Mouse (Mus musculus) thymus, adult 2 months (tissue): Measurements from ENCODE around the gene Cela2a. TPM values are rescaled to one million over a fixed set of nuclear protein-coding genes. Genes with fewer than 3 reads are reported as not detected.
A peak's percentile ranks its signal among the peaks of the same experiment; 100 is the strongest.

ENCODE experiments used
- DNase-seq: peaks from one replicate; pipeline ENCODE4 v3.0.0; 2021
- H3K27ac ChIP-seq: fragments of 200-500 bp; 2 replicates; pipeline ENCODE4 v1.5.1; 2012; ENCODE audit warnings: low read length, control low read depth; ENCODE audit not compliant: control insufficient read depth, insufficient read depth
- H3K27me3 ChIP-seq: fragments of 200-500 bp; 2 replicates; pipeline ENCODE4 v1.6.1; 2012; ENCODE audit warnings: mild to moderate bottlenecking, low read length, moderate library complexity, mixed read lengths; ENCODE audit not compliant: control insufficient read depth, insufficient read depth
- H3K36me3 ChIP-seq: fragments of 200-500 bp; 2 replicates; pipeline ENCODE4 v1.6.1; 2012; ENCODE audit warnings: mild to moderate bottlenecking, low read length, moderate library complexity; ENCODE audit not compliant: control insufficient read depth, insufficient read depth
- H3K4me1 ChIP-seq: fragments of 200-500 bp; replicated peaks from 2 replicates; pipeline ENCODE4 v1.6.1; 2012; ENCODE audit warnings: low read length; ENCODE audit not compliant: control insufficient read depth, insufficient read depth
- H3K4me3 ChIP-seq: fragments of 200-500 bp; 2 replicates; pipeline ENCODE4 v1.5.1; 2012; ENCODE audit warnings: mild to moderate bottlenecking, low read length, control low read depth, moderate library complexity; ENCODE audit not compliant: control insufficient read depth, insufficient read depth
- CTCF ChIP-seq: fragments of 200-500 bp; IDR thresholded peaks from 2 replicates; pipeline ENCODE4 v1.5.1; 2012; ENCODE audit warnings: mild to moderate bottlenecking, control low read depth, low read length, moderate library complexity, borderline replicate concordance; ENCODE audit not compliant: control insufficient read depth, poor library complexity, insufficient read depth; ENCODE audit errors: extremely low read depth
- POLR2A ChIP-seq: fragments of 200-500 bp; IDR thresholded peaks from 2 replicates; pipeline ENCODE4 v1.6.1; 2012; ENCODE audit warnings: mild to moderate bottlenecking, low read length, control low read depth, moderate library complexity; ENCODE audit not compliant: control insufficient read depth, poor library complexity, insufficient read depth; ENCODE audit errors: extremely low read depth
- WGBS: fragments of 180-500 bp; shearing (Covaris S2); methylation state at CpG from one replicate; pipeline ENCODE4 v1.1.7; 2018; 5-methylcytosine and 5-hydroxymethylcytosine counted together
- polyA plus RNA-seq: library from polyadenylated mRNA; depleted of rRNA; stranded (reverse); fragments of >200 nt; gene quantifications from 2 replicates; pipeline ENCODE4 v1.2.3, GENCODE M21; 2012

Cela2a gene
- polyA plus RNA-seq, 1 experiment: 2.1 TPM

- under 1% methylated on average over 42 of the region's 42 CpGs for WGBS
- Histone ChIP-seq H3K27ac (0 out of 2 replicates have a peak within 1 kb of the TSS, but pooled peaks have one; percentile 6), H3K36me3 (no peaks in the 10 kb centered on the region), H3K4me1 (peaks cover 11% of the 10 kb centered on the region), H3K27me3 (no peaks in the 10 kb centered on the region), H3K4me3 (peak within 1 kb of the TSS; percentile 71)
- DNase-seq: peak; percentile 94
- TF ChIP-seq CTCF (no peak), POLR2A (peak; percentile 70; the same call in 1 of the 2 replicates)
Measured at GRCm38 (mm10) chr4:141790524-141790990, 35.4 kb downstream of the Cela2a start, which contains the start of gene Dnajc16. Gene Dnajc16, minus strand, starts transcription at chr4:141790931.

GRCm38 (mm10) chr4:141789564-141790218, 36.3 kb downstream of the Cela2a start:
- 35% methylated on average over 3 of the region's 3 CpGs for WGBS
- Histone ChIP-seq H3K4me3 (peak overlapping the region; percentile 71), H3K27me3 (no peaks in the 10 kb centered on the region), H3K4me1 (peaks cover 11% of the 10 kb centered on the region), H3K36me3 (no peaks in the 10 kb centered on the region), H3K27ac (0 out of 2 replicates have a peak overlapping the region, but pooled peaks have one; percentile 6)
- no peak for TF ChIP-seq POLR2A
- no peak for TF ChIP-seq CTCF
- DNase-seq: no peak

- H3K4me1 ChIP-seq: peaks cover 7% of the 10 kb centered on the region
- no peak overlapping the region for H3K27ac ChIP-seq
- DNase-seq: no peak
- WGBS: 95% methylated on average over 7 of the region's 7 CpGs
- no peaks in the 10 kb centered on the region for H3K27me3 ChIP-seq
- H3K4me3 ChIP-seq: no peak overlapping the region
- H3K36me3 ChIP-seq: peaks cover 16% of the 10 kb centered on the region
- TF ChIP-seq POLR2A (no peak), CTCF (no peak)
Measured at GRCm38 (mm10) chr4:141787462-141787861, 38.5 kb downstream of the Cela2a start.

- peaks cover 7% of the 10 kb centered on the region for H3K4me1 ChIP-seq
- no peaks in the 10 kb centered on the region for H3K27me3 ChIP-seq
- WGBS: 90% methylated on average over 6 of the region's 6 CpGs
- H3K27ac ChIP-seq: no peak overlapping the region
- H3K4me3 ChIP-seq: no peak overlapping the region
- no peak for DNase-seq
- peaks cover 19% of the 10 kb centered on the region for H3K36me3 ChIP-seq
- TF ChIP-seq POLR2A (no peak), CTCF (no peak)
Measured at GRCm38 (mm10) chr4:141787046-141787445, 38.9 kb downstream of the Cela2a start.

GRCm38 (mm10) chr4:141786141-141786540, 39.8 kb downstream of the Cela2a start:
- Histone ChIP-seq H3K27me3 (no peaks in the 10 kb centered on the region), H3K27ac (no peak overlapping the region), H3K36me3 (peaks cover 19% of the 10 kb centered on the region), H3K4me1 (peaks cover 6% of the 10 kb centered on the region), H3K4me3 (no peak overlapping the region)
- WGBS: 96% methylated on average over 13 of the region's 13 CpGs
- TF ChIP-seq POLR2A: no peak
- no peak for TF ChIP-seq CTCF
- no peak for DNase-seq

- no peaks in the 10 kb centered on the region for H3K27me3 ChIP-seq
- H3K36me3 ChIP-seq: peaks cover 19% of the 10 kb centered on the region
- no peak for DNase-seq
- H3K27ac ChIP-seq: no peak overlapping the region
- WGBS: 89% methylated on average over 5 of the region's 5 CpGs
- no peak overlapping the region for H3K4me3 ChIP-seq
- TF ChIP-seq CTCF: no peak
- no peak for TF ChIP-seq POLR2A
- peaks cover under 1% of the 10 kb centered on the region for H3K4me1 ChIP-seq
Measured at GRCm38 (mm10) chr4:141784835-141785234, 41.1 kb downstream of the Cela2a start.
